7 mouse cellular contexts compared by ENCODE assay signal in genomic region chr2:158408997-158409594, GRCm38 (mm10). TPM values are rescaled to one million over a fixed set of nuclear protein-coding genes. Genes with fewer than 3 reads are reported as not detected.
DNase-seq lines count a peak whose midpoint lies in the region; ATAC-seq and TF ChIP-seq lines count a peak whose summit lies in the region.

No protein-coding gene starts in this region.

- H3K27ac ChIP-seq in lung, embryonic 16.5 days (ENCODE audit: low read length) = no peak overlapping the region
- H3K27ac ChIP-seq in forebrain, embryonic 13.5 days = no peak overlapping the region
- no peak overlapping the region for H3K27ac ChIP-seq in liver, embryonic 12.5 days
- no peak overlapping the region for H3K27ac ChIP-seq in stomach, postnatal 0 days (replicated peaks)

- no peaks in the 10 kb centered on the region for H3K9me3 ChIP-seq in lung, embryonic 16.5 days (ENCODE audit: control insufficient read depth, low read length)
- H3K9me3 ChIP-seq in forebrain, embryonic 13.5 days (replicated peaks) = no peaks in the 10 kb centered on the region
- H3K9me3 ChIP-seq in liver, embryonic 12.5 days (replicated peaks) = no peaks in the 10 kb centered on the region
- no peaks in the 10 kb centered on the region for H3K9me3 ChIP-seq in stomach, postnatal 0 days (ENCODE audit: control insufficient read depth, low read length)

- H3K4me3 ChIP-seq in lung, embryonic 16.5 days (ENCODE audit: low read length) = peak overlapping the region; percentile 95
- H3K4me3 ChIP-seq in forebrain, embryonic 13.5 days = peak overlapping the region; percentile 97
- peak overlapping the region; percentile 98 for H3K4me3 ChIP-seq in liver, embryonic 12.5 days
- peak overlapping the region; percentile 85 for H3K4me3 ChIP-seq in stomach, postnatal 0 days (ENCODE audit: low read depth, low read length)

- ATAC-seq in lung, embryonic 16.5 days (ENCODE audit: low read depth) = peak; percentile 15
- ATAC-seq in forebrain, embryonic 13.5 days = peak; percentile 11; the same call in 1 of the 2 replicates
- ATAC-seq in liver, embryonic 12.5 days = no peak
- peak; percentile 74; the same call in 1 of the 2 replicates for ATAC-seq in stomach, postnatal 0 days (ENCODE audit: low FRiP score, low TSS enrichment)

- no peak for DNase-seq in lung, postnatal 14 days
- no peak for DNase-seq in stomach, postnatal 0 days (ENCODE audit: low spot score)
- DNase-seq in gastrocnemius, postnatal 10 days = no peak
- no peak for DNase-seq in urinary bladder, postnatal 14 days (ENCODE audit: low spot score)

- peak overlapping the region; percentile 72 for H3K4me2 ChIP-seq in lung, embryonic 16.5 days (ENCODE audit: low read depth, low read length)
- H3K4me2 ChIP-seq in forebrain, embryonic 13.5 days = peak overlapping the region; percentile 59
- H3K4me2 ChIP-seq in liver, embryonic 12.5 days = peak overlapping the region; percentile 80
- peak overlapping the region; percentile 60 for H3K4me2 ChIP-seq in stomach, postnatal 0 days (replicated peaks; ENCODE audit: low read depth)

- no peaks in the 10 kb centered on the region for H3K36me3 ChIP-seq in lung, embryonic 16.5 days (ENCODE audit: control insufficient read depth, insufficient read depth, low read length)
- no peaks in the 10 kb centered on the region for H3K36me3 ChIP-seq in forebrain, embryonic 13.5 days (ENCODE audit: poor library complexity, severe bottlenecking)
- H3K36me3 ChIP-seq in liver, embryonic 12.5 days = no peaks in the 10 kb centered on the region
- no peaks in the 10 kb centered on the region for H3K36me3 ChIP-seq in stomach, postnatal 0 days (ENCODE audit: control insufficient read depth, insufficient read depth, low read length)

- peaks cover 13% of the 10 kb centered on the region for H3K4me1 ChIP-seq in lung, embryonic 16.5 days (replicated peaks; ENCODE audit: control insufficient read depth, insufficient read depth, low read length)
- peaks cover 15% of the 10 kb centered on the region for H3K4me1 ChIP-seq in forebrain, embryonic 13.5 days
- peaks cover 44% of the 10 kb centered on the region for H3K4me1 ChIP-seq in liver, embryonic 12.5 days
- H3K4me1 ChIP-seq in stomach, postnatal 0 days (replicated peaks; ENCODE audit: control insufficient read depth, insufficient read depth) = 0 out of 2 replicates have a peak, but pooled peaks cover 5% of the 10 kb centered on the region

- peak overlapping the region; percentile 61 for H3K9ac ChIP-seq in lung, embryonic 16.5 days (ENCODE audit: low read length)
- H3K9ac ChIP-seq in forebrain, embryonic 13.5 days = peak overlapping the region; percentile 26
- H3K9ac ChIP-seq in liver, embryonic 12.5 days = peak overlapping the region; percentile 29; the same call in 1 of the 2 replicates
- H3K9ac ChIP-seq in stomach, postnatal 0 days (ENCODE audit: low read length) = peak overlapping the region; percentile 48; the same call in 1 of the 2 replicates

- WGBS in lung, embryonic 16.5 days = 17% methylated on average over 14 of the region's 14 CpGs
- 21% methylated on average over 14 of the region's 14 CpGs for WGBS in forebrain, embryonic 13.5 days
- 23% methylated on average over 14 of the region's 14 CpGs for WGBS in liver, embryonic 12.5 days (ENCODE audit: insufficient replicate concordance)
- WGBS in stomach, postnatal 0 days = 15% methylated on average over 14 of the region's 14 CpGs

- no peak for TF ChIP-seq CTCF in stomach, postnatal 0 days (IDR thresholded peaks at IDR 0.05; ENCODE audit: low read depth)

- TF ChIP-seq EP300 in stomach, postnatal 0 days (optimal IDR thresholded peaks at IDR 0.05) = no peak

- no peaks in the 10 kb centered on the region for H3K27me3 ChIP-seq in lung, embryonic 16.5 days (ENCODE audit: control insufficient read depth, insufficient read depth, low read depth, low read length)
- no peaks in the 10 kb centered on the region for H3K27me3 ChIP-seq in forebrain, embryonic 13.5 days
- H3K27me3 ChIP-seq in liver, embryonic 12.5 days (replicated peaks) = peaks cover 16% of the 10 kb centered on the region
- H3K27me3 ChIP-seq in stomach, postnatal 0 days (ENCODE audit: control insufficient read depth, insufficient read depth, low read length) = no peaks in the 10 kb centered on the region

RNA-seq across cellular contexts. Expression of gene Ralgapb, which starts 0.6 kb away (rescaled TPM):
- polyA plus RNA-seq in lung, embryonic 16.5 days (2015; fragmentation: Nextera tagmentation; extraction: Ambion mirVana) = 13.6 and 15.2 TPM in 2 replicates
- polyA plus RNA-seq in forebrain, embryonic 13.5 days (2015; fragmentation: Nextera tagmentation; extraction: Ambion mirVana) = 20.4 and 22.3 TPM in 2 replicates
- polyA plus RNA-seq in liver, embryonic 12.5 days (2016; fragmentation: Nextera tagmentation; extraction: Ambion mirVana) = 10.5 TPM in 2 replicates
- 11.4 and 14.1 TPM in 2 replicates for polyA plus RNA-seq in stomach, postnatal 0 days (2015; fragmentation: Nextera tagmentation; extraction: Ambion mirVana)
- 10 to 100 TPM; 19.1 to 26.0 TPM for total RNA-seq in gastrocnemius, postnatal 10 days (2021)

RNA-seq across cellular contexts. Expression of gene Snhg11, which starts 33.7 kb away (rescaled TPM):
- polyA plus RNA-seq in lung, embryonic 16.5 days (2015; fragmentation: Nextera tagmentation; extraction: Ambion mirVana) = 1.9 and 5.3 TPM in 2 replicates
- polyA plus RNA-seq in forebrain, embryonic 13.5 days (2015; fragmentation: Nextera tagmentation; extraction: Ambion mirVana) = 56.7 and 73.0 TPM in 2 replicates
- polyA plus RNA-seq in liver, embryonic 12.5 days (2016; fragmentation: Nextera tagmentation; extraction: Ambion mirVana) = 2.2 and 2.4 TPM in 2 replicates
- polyA plus RNA-seq in stomach, postnatal 0 days (2015; fragmentation: Nextera tagmentation; extraction: Ambion mirVana) = 3.3 and 3.7 TPM in 2 replicates
- total RNA-seq in gastrocnemius, postnatal 10 days (2021) = 1 to 10 TPM in 1 of 2 experiments, under 1 TPM in 1; 0.68 to 1.1 TPM
